Mouse (Mus musculus) megakaryocyte, embryonic 14.5 days (primary cell): Measurements from ENCODE around the gene Fam178b.
"Not testable (repeated sequence)": the region's sequence is repeated elsewhere in the genome, so short reads cannot be mapped to it uniquely, and the experiment has no call there.

Source experiments
- FLI1 ChIP-seq: IDR thresholded peaks from 2 replicates; pipeline ENCODE4 v1.6.1; 2012; ENCODE audit warnings: low read length, inconsistent platforms, mixed read lengths
- GATA1 ChIP-seq: IDR thresholded peaks from 3 replicates; pipeline ENCODE4 v1.6.1; 2012; ENCODE audit warnings: mixed read lengths, low read length, inconsistent platforms, borderline replicate concordance

GRCm38 (mm10) chr1:36615958-36616357 lies 67.0 kb downstream of the Fam178b start:
- TF ChIP-seq GATA1, FLI1: not testable (repeated sequence)
